Mouse (Mus musculus) gastrocnemius, postnatal 25 days (tissue): ENCODE measurements around the gene H2al1e. TPM values are rescaled to one million over a fixed set of nuclear protein-coding genes. Genes with fewer than 3 reads are reported as not detected.
"Not testable (repeated sequence)": the region's sequence is repeated elsewhere in the genome, so short reads cannot be mapped to it uniquely, and the experiment has no call there.

Experiments used
- DNase-seq: peaks from one replicate; pipeline ENCODE4 v3.0.0; 2022
- long read RNA-seq, 2 experiments: library from polyadenylated mRNA; stranded (forward); transcript quantifications; one replicate each; pipeline ENCODE4 v2.0.0; 2021
- total RNA-seq, 2 experiments: library from RNA; stranded (reverse); gene quantifications; 1 replicate in 1 of 2; 2 replicates in 1 of 2; pipeline ENCODE4 v1.2.3; 2021

Gene H2al1e
- total RNA-seq: not detected
- long read RNA-seq, experiment 1: 0 reads
- long read RNA-seq, experiment 2: 0 reads

DNA sequence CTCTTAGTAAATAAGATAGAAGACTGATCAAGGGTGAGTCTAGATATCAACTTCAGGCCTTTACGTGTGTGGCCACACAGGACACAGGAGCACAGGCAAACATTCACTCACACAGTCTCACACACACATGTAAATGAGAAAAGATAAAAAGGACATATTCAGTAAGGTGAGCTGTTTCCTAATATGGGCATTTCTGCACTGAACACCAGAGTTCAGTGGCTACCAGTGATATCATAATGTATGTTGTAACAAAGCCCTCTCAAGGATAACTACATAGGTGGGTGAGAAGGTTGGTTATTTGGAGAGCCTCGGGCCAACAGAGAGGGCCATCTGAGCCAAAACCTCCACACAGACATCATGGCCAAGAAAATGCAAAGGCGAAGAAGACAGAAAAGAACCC lies at the start of gene H2al1e:
TSS of gene H2al1e (plus strand) at position 301 of the 400 bp plus-strand sequence.
- not testable (repeated sequence) for DNase-seq

DNA sequence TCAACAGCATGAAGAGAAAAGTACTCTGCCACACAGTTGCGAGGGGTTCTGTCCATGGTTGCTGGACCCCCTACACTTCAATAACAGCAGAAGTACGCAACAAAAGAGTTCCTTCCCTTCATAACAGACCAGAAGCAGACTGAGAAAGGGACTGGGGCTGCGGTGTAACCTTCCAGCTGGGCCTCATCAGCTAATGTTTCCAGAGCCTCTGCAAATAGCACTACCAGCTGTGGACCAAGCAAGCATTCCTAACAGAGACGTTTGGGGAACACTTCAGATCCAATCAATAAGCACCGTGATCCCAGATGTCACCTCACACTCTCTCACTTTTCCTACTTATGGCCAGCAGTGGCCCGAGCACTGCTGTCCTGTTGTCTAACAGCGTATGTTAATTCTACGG lies 46.8 kb upstream of the H2al1e start:
- DNase-seq: no peak

DNA sequence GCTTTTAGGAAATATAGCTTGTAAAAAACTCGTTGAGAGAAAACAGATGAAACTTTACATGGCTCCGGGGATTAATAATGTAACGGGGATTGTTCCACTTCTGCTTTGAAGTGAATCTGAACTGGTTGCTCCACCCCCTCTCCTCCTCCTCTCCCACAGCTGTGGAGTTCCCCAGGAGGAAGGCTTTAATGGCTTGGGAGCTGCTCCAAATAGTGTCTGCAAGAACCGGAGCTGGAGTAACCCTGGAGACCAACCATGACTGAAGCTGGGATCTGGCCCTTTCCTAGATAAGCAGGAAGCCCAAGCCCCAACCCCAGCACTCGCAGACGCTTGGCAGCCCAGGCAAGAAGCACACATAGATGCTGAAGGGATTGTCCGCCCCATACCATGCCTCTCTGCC lies 43.9 kb upstream of the H2al1e start:
- peak; percentile 25 for DNase-seq

DNA sequence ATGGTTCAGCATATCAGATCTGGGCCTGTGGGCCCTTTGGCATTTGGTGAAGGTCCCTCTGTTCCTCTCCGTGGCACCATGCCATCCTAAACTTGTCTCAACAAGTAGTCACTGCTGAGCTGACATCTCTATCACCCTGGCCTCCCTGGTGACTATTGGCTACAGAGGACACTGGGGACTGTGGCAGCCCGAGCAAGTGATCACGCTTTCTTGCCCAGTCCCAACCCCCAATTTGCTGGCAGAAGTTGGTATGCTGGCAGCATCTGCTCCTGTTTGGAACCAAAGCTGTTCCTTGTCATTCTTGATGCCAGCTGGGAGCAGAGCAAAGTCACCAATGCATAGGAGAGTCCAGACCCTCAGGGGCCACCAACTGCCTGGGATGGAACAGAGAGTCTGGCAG lies 42.7 kb upstream of the H2al1e start:
- DNase-seq: no peak

DNA sequence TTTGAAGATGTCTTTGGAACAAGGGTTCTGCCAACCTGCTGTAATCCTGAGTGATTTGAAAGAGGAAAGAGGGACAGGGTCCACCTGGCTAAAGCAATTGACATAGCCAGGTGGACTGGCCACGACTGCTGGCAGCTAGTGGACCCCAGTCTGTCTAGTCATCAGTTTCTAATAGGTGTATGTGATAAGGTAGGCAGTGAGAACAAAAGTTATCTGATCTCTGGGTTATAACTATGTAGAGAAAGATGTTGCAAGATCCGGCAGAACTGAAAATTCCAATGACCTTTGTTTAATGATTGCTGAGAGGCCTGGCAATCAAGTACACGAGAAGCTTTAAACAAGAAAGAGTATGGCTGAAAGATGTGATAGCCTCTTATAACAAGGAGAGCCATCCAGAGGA lies 38.5 kb upstream of the H2al1e start:
- DNase-seq: no peak

DNA sequence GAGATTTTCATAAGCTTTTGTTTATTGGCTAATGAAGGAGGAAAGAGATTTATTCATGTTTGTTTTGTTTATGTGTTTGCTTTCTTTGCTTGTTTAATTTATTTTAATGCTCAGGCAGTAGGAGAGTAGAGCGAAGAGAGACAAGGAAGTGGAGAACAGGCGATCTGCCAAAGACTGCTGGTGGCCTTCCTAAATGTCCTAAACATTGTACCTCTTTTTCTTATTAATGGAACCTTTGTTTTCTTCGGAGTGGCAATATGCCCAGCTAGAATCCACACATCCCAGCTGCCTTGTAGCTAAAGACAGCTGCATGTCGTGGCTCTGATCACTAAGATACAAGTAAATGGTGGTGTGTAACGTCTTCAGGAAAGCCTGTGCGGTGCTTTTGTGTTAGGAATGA lies 34.7 kb upstream of the H2al1e start:
- no peak for DNase-seq

DNA sequence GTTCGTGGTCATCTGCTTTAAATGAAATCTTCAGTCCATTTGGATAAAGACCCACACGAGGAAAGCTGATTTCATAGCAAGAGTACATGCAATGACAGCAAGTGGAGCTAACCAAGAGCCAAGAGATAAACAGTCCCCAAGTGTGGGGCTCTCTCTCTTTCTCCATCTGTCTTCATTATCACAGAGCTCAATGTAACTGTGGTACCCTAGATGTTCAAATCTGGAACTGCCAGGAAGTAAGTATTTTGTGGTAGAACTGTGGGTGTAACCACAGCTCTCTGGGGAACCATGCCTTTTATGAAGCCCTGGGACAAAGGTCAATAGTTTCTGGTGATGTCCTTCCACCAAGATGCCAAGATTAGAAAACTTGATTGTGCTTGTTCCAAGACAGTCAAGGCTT lies 31.0 kb upstream of the H2al1e start:
- DNase-seq: no peak

DNA sequence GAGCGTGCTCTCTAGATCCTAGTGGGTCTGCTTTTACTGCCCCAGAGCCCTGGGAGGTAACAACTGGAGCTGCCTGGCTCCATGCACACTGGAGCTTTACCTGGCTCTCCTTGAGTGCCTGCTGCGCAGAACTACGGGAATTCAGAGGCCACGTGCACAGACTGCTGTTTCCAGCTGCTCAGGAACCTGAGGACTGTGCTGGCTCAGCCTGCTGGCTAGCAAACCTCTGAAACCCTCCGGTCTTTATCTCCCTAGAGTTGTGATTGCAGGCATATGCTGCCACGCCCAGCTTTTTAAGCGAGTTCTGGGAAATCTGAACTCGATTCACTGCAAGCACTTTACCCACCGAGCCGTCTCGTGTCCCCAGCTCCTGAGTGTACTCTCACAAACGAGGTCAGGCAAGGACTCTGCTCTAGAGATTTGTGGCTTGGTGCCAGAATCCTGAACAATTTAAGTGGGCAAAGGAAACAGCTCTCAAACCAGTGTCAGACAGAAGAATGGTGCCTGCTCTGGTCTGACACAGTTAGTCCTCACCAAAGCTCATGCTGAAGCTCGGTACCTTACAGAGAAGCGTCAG lies 23.3 kb upstream of the H2al1e start:
- no peak for DNase-seq

DNA sequence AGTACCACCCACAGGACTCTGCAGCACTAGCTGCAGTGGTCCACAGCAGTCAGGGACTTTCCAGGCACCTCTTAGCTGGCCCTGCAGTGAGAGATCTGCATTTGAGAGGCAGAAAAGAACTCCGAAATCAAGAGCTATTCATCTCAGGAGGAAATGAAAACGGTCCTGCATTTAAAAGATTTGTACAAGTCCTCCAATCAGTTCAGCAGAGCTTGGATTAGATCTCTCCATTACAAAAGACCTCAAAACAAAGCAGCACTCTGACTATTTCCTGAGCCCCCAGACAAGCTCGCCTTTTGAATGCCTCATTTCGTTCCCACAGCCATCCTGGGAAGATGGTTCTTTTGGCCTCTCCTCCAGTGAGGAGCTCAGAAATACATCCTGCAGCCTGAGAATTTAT lies 22.5 kb upstream of the H2al1e start:
- no peak for DNase-seq

DNA sequence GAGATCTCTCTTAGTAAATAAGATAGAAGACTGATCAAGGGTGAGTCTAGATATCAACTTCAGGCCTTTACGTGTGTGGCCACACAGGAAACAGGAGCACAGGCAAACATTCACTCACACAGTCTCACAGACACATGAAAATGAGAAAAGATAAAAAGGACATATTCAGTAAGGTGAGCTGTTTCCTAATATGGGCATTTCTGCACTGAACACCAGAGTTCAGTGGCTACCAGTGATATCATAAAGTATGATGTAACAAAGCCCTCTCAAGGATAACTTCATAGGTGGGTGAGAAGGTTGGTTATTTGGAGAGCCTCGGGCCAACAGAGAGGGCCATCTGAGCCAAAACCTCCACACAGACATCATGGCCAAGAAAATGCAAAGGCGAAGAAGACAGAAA lies 12.8 kb upstream of the H2al1e start, which contains the start of gene H2al1a:
TSS of gene H2al1a (plus strand) at position 301 of the 400 bp plus-strand sequence.
- not testable (repeated sequence) for DNase-seq

DNA sequence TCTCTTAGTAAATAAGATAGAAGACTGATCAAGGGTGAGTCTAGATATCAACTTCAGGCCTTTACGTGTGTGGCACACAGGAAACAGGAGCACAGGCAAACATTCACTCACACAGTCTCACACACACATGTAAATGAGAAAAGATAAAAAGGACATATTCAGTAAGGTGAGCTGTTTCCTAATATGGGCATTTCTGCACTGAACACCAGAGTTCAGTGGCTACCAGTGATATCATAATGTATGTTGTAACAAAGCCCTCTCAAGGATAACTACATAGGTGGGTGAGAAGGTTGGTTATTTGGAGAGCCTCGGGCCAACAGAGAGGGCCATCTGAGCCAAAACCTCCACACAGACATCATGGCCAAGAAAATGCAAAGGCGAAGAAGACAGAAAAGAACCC lies 9.6 kb upstream of the H2al1e start, which contains the start of gene H2al1b:
TSS of gene H2al1b (plus strand) at position 301 of the 400 bp plus-strand sequence.
- DNase-seq: not testable (repeated sequence)

DNA sequence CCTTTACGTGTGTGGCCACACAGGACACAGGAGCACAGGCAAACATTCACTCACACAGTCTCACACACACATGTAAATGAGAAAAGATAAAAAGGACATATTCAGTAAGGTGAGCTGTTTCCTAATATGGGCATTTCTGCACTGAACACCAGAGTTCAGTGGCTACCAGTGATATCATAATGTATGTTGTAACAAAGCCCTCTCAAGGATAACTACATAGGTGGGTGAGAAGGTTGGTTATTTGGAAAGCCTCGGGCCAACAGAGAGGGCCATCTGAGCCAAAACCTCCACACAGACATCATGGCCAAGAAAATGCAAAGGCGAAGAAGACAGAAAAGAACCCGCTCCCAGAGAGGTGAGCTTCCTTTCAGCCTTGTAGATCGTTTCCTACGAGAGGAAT lies 6.4 kb upstream of the H2al1e start, which contains the start of gene H2al1c:
TSS of gene H2al1c (plus strand) at position 301 of the 400 bp plus-strand sequence.
- not testable (repeated sequence) for DNase-seq

DNA sequence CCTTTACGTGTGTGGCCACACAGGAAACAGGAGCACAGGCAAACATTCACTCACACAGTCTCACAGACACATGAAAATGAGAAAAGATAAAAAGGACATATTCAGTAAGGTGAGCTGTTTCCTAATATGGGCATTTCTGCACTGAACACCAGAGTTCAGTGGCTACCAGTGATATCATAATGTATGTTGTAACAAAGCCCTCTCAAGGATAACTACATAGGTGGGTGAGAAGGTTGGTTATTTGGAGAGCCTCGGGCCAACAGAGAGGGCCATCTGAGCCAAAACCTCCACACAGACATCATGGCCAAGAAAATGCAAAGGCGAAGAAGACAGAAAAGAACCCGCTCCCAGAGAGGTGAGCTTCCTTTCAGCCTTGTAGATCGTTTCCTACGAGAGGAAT lies 3.2 kb upstream of the H2al1e start, which contains the start of gene H2al1d:
TSS of gene H2al1d (plus strand) at position 301 of the 400 bp plus-strand sequence.
- DNase-seq: not testable (repeated sequence)

DNA sequence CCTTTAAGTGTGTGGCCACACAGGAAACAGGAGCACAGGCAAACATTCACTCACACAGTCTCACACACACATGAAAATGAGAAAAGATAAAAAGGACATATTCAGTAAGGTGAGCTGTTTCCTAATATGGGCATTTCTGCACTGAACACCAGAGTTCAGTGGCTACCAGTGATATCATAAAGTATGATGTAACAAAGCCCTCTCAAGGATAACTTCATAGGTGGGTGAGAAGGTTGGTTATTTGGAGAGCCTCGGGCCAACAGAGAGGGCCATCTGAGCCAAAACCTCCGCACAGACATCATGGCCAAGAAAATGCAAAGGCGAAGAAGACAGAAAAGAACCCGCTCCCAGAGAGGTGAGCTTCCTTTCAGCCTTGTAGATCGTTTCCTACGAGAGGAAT lies 3.1 kb downstream of the H2al1e start, which contains the start of gene H2al1f:
TSS of gene H2al1f (plus strand) at position 301 of the 400 bp plus-strand sequence.
- not testable (repeated sequence) for DNase-seq

DNA sequence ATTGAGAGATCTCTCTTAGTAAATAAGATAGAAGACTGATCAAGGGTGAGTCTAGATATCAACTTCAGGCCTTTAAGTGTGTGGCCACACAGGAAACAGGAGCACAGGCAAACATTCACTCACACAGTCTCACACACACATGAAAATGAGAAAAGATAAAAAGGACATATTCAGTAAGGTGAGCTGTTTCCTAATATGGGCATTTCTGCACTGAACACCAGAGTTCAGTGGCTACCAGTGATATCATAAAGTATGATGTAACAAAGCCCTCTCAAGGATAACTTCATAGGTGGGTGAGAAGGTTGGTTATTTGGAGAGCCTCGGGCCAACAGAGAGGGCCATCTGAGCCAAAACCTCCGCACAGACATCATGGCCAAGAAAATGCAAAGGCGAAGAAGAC lies 6.2 kb downstream of the H2al1e start, which contains the start of gene H2al1g:
TSS of gene H2al1g (plus strand) at position 301 of the 400 bp plus-strand sequence.
- not testable (repeated sequence) for DNase-seq

DNA sequence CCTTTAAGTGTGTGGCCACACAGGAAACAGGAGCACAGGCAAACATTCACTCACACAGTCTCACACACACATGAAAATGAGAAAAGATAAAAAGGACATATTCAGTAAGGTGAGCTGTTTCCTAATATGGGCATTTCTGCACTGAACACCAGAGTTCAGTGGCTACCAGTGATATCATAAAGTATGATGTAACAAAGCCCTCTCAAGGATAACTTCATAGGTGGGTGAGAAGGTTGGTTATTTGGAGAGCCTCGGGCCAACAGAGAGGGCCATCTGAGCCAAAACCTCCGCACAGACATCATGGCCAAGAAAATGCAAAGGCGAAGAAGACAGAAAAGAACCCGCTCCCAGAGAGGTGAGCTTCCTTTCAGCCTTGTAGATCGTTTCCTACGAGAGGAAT lies 9.5 kb downstream of the H2al1e start, which contains the start of gene H2al1h:
TSS of gene H2al1h (plus strand) at position 301 of the 400 bp plus-strand sequence.
- not testable (repeated sequence) for DNase-seq

DNA sequence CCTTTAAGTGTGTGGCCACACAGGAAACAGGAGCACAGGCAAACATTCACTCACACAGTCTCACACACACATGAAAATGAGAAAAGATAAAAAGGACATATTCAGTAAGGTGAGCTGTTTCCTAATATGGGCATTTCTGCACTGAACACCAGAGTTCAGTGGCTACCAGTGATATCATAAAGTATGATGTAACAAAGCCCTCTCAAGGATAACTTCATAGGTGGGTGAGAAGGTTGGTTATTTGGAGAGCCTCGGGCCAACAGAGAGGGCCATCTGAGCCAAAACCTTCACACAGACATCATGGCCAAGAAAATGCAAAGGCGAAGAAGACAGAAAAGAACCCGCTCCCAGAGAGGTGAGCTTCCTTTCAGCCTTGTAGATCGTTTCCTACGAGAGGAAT lies 12.6 kb downstream of the H2al1e start, which contains the start of gene H2al1i:
TSS of gene H2al1i (plus strand) at position 301 of the 400 bp plus-strand sequence.
- not testable (repeated sequence) for DNase-seq

DNA sequence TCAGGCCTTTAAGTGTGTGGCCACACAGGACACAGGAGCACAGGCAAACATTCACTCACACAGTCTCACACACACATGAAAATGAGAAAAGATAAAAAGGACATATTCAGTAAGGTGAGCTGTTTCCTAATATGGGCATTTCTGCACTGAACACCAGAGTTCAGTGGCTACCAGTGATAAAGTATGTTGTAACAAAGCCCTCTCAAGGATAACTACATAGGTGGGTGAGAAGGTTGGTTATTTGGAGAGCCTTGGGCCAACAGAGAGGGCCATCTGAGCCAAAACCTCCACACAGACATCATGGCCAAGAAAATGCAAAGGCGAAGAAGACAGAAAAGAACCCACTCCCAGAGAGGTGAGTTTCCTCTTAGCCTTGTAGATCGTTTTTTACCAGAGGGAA lies 15.8 kb downstream of the H2al1e start, which contains the start of gene H2al1j:
TSS of gene H2al1j (plus strand) at position 301 of the 400 bp plus-strand sequence.
- DNase-seq: not testable (repeated sequence)

DNA sequence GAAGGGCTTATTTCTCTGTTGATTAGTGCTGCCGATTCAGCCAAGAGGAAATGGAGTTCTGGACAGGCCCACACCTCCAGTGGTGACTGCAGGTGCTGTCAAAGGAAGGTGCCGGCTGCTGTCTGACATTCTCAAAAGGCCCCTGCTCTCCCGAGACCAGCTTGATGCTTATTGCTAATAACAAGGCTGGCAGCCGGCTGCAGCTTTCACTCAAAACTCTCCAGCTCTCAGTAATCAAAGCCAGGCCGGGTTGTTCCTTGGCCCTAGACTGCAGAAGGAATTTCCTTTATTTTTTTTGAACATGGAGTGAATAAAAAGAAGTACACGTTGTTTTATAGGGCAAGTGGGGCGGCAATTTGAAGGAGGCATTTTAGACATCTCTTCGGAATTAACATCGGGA lies 34.0 kb downstream of the H2al1e start:
- DNase-seq: no peak

DNA sequence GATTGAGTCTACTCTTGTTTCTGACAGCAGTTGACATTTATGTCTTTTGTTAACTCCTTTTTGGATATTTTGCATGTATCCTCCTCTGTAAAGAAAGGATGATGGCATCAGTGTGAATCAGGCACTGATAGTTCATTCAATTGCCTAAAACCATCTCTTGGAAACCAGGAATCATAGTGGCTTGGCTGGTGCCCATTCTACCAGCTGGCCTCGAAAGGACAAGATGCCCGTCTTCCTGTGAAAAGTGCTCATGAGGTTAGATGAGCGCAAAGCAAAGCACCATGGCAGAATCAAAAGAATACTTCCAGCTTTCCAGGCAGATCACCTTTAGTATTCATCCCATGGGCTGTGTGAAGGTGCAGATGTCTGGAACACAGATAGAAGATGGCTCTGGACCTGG lies 35.0 kb downstream of the H2al1e start:
- no peak for DNase-seq

DNA sequence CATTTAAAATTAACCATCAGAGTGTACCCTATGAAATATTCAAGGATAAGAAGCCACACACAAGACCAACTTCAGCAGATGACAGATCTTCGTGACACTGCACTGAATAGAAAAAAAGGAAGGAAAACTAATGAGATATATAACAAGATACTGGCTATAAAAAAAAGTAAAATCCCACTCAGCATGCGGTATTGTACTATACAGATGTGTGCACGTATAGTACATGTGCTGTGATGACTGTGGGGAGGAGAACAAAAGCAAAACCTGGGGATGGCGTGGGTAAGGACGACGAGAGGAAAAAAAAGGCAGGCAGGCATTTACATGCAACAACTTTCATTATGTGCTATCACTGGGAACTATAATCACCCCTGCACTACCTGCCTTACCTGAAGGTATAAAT lies 49.1 kb downstream of the H2al1e start:
- DNase-seq: no peak

DNA sequence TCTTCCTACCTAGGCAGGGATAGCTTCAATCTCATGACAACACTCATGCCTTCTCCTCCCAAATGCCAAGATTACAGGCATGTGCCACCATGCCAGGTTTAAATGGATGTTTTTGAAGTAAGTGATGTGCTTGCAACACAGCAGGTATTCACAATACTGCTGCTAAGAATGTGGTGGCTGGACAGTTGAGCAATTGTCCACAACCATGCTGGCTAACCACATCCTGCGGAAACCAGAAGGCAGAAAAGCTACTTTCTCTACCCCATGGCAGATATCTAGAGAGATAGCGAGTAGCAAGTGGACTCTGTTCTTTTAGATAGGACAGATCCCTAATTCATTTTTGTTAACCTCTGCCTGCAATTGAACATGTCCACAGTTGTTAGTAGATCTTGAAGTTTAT lies 49.5 kb downstream of the H2al1e start:
- DNase-seq: no peak
